Mouse (Mus musculus): Measurements from ENCODE around the gene Ppp1cc. TPM values are rescaled to one million over a fixed set of nuclear protein-coding genes. Genes with fewer than 3 reads are reported as not detected.
A peak's percentile ranks its signal among the peaks of the same experiment; 100 is the strongest.

Gene Ppp1cc
- polyA plus RNA-seq, 1 experiment: 73.9 TPM

DNA sequence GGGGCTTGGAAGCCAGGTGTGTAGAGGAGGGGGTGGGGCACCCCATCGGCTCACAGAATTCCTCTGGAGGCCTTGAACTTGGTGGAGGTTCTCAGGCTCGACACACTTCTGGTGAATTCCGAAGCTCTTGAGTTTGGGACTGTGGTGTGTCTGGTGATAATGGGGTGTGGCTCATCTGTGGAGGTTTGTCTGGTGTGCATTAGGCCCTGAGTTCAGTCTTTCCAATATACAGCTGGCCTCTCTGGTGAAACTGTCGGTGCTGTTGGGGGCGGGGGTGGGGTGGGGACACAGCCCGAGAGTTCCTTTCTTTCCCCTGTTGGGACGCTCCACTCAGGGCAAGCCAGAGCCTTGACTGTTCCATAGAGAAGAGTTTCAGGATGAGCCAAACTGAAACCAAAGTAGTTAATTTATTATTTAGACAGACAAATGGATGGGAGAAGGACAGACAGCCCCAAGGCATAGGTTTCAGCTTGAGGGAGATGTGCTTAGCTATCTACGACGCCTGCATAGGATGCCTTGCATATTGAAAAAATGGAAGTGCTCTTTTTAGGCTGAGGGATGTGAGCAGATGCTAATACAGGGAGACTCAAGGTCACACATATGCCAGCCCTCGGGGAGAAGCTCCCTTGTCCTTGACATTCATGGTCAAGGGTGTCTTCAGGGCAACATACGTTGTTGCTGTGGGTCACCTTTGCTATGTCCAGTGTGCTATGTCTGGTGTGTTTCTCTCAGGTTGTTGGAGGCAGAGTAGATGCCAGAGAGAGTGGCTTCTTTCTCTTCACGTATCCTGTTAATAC is 60.2 kb downstream of the Ppp1cc start:
- peak overlapping the region; percentile 99 for H3K27ac ChIP-seq (ENCODE audit: insufficient read depth, low read length)
- no peak overlapping the region; the same call in 1 of the 2 replicates for H3K4me3 ChIP-seq (ENCODE audit: extremely low read depth, insufficient read depth, insufficient read length)
- no peak for DNase-seq (ENCODE audit: low read depth in 1 of 2, low spot score in 2 of 2)
- H3K27me3 ChIP-seq (ENCODE audit: control insufficient read depth, insufficient read depth, low read length): no peaks in the 10 kb centered on the region
- WGBS: 50% methylated on average over 12 of the region's 12 CpGs
- TF ChIP-seq CTCF (IDR thresholded peaks at IDR 0.05; ENCODE audit: extremely low read depth, insufficient read depth, insufficient read length, insufficient replicate concordance) (no peak), POLR2A (IDR thresholded peaks at IDR 0.05; ENCODE audit: low read depth, low read length) (no peak)
- peaks cover 33% of the 10 kb centered on the region for H3K36me3 ChIP-seq (ENCODE audit: control insufficient read depth, insufficient read depth, low read length)
- peaks cover 50% of the 10 kb centered on the region for H3K4me1 ChIP-seq (ENCODE audit: control insufficient read depth, insufficient read depth, insufficient read length)

DNA sequence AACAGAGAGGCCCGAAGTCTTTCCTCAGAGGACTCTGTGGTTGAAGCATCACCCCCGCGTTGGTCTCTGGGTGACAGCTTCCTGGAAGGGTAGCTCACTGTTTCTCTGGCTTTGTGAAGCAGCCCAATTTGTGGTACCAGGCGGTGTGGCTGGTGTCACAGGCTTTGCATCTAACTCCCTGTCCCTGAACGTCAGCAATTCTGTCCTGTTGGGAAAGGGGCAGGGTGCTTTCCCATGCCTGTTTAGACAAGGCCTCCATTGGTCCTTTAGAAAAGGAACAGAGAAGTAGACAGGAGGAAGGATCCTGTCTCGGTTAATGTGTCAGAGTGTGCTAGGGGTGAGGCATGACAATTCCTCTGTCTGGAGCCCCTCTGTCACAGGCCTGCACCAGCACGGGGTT is 60.9 kb downstream of the Ppp1cc start:
- peaks cover 32% of the 10 kb centered on the region for H3K36me3 ChIP-seq (ENCODE audit: control insufficient read depth, insufficient read depth, low read length)
- DNase-seq (ENCODE audit: low read depth in 1 of 2, low spot score in 2 of 2): peak in 1 of 2 experiments; percentile 49
- peak overlapping the region; percentile 99 for H3K27ac ChIP-seq (ENCODE audit: insufficient read depth, low read length)
- TF ChIP-seq CTCF (IDR thresholded peaks at IDR 0.05; ENCODE audit: extremely low read depth, insufficient read depth, insufficient read length, insufficient replicate concordance) (no peak), POLR2A (IDR thresholded peaks at IDR 0.05; ENCODE audit: low read depth, low read length) (no peak)
- WGBS: 8% methylated on average over 7 of the region's 7 CpGs
- H3K4me1 ChIP-seq (ENCODE audit: control insufficient read depth, insufficient read depth, insufficient read length): peaks cover 50% of the 10 kb centered on the region
- peak overlapping the region; percentile 29; the same call in 1 of the 2 replicates for H3K4me3 ChIP-seq (ENCODE audit: extremely low read depth, insufficient read depth, insufficient read length)
- H3K27me3 ChIP-seq (ENCODE audit: control insufficient read depth, insufficient read depth, low read length): no peaks in the 10 kb centered on the region

- DNase-seq (ENCODE audit: low read depth in 1 of 2, low spot score in 2 of 2): peak; percentile 93 to 96
- Histone ChIP-seq H3K4me3 (ENCODE audit: extremely low read depth, insufficient read depth, insufficient read length) (peak overlapping the region; percentile 45), H3K27me3 (ENCODE audit: control insufficient read depth, insufficient read depth, low read length) (no peaks in the 10 kb centered on the region), H3K27ac (ENCODE audit: insufficient read depth, low read length) (peak overlapping the region; percentile 99), H3K4me1 (ENCODE audit: control insufficient read depth, insufficient read depth, insufficient read length) (peaks cover 58% of the 10 kb centered on the region), H3K36me3 (ENCODE audit: control insufficient read depth, insufficient read depth, low read length) (peaks cover 34% of the 10 kb centered on the region)
- WGBS: 8% methylated on average over 18 of the region's 18 CpGs
- TF ChIP-seq CTCF (IDR thresholded peaks at IDR 0.05; ENCODE audit: extremely low read depth, insufficient read depth, insufficient read length, insufficient replicate concordance): no peak
- peak; percentile 17 for TF ChIP-seq POLR2A (IDR thresholded peaks at IDR 0.05; ENCODE audit: low read depth, low read length)
Measured at GRCm38 (mm10) chr5:122219655-122220629, 61.9 kb downstream of the Ppp1cc start.

DNA sequence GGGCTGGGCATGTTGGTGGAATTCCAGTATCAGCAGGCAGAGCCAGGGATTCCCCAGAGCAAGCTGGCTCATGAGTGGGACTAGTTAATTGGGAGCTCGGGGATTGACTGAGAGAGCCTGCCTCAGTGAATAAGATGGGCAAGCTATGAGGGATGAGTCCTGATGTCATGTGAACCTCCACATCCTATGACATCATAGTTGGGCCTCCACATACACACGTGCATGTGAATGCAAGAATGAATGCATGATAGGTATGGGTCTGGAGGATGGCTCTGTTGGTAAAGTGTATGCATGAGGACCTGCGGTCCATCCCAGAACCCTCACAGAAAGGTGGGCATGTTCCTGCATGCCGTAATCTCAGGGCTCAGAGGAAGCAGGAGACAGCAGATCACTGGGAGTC is 63.0 kb downstream of the Ppp1cc start:
- no peak for DNase-seq (ENCODE audit: low read depth in 1 of 2, low spot score in 2 of 2)
- H3K4me3 ChIP-seq (ENCODE audit: extremely low read depth, insufficient read depth, insufficient read length): no peak overlapping the region
- peaks cover 41% of the 10 kb centered on the region for H3K36me3 ChIP-seq (ENCODE audit: control insufficient read depth, insufficient read depth, low read length)
- H3K27me3 ChIP-seq (ENCODE audit: control insufficient read depth, insufficient read depth, low read length): no peaks in the 10 kb centered on the region
- no peak for TF ChIP-seq POLR2A (IDR thresholded peaks at IDR 0.05; ENCODE audit: low read depth, low read length)
- TF ChIP-seq CTCF (IDR thresholded peaks at IDR 0.05; ENCODE audit: extremely low read depth, insufficient read depth, insufficient read length, insufficient replicate concordance): no peak
- 79% methylated on average over 4 of the region's 4 CpGs for WGBS
- H3K4me1 ChIP-seq (ENCODE audit: control insufficient read depth, insufficient read depth, insufficient read length): peaks cover 58% of the 10 kb centered on the region; the same call in 1 of the 2 replicates
- peak overlapping the region; percentile 99 for H3K27ac ChIP-seq (ENCODE audit: insufficient read depth, low read length)

GRCm38 (mm10) chr5:122224291-122224690 is 66.2 kb downstream of the Ppp1cc start:
- no peak for DNase-seq (ENCODE audit: low read depth in 1 of 2, low spot score in 2 of 2)
- 84% methylated on average over 2 of the region's 2 CpGs for WGBS

More at GRCm38 (mm10) chr5:122224291-122224690, 66.2 kb downstream of the Ppp1cc start:
- TF ChIP-seq CTCF (IDR thresholded peaks at IDR 0.05; ENCODE audit: extremely low read depth, insufficient read depth, insufficient read length, insufficient replicate concordance): no peak
- no peak for TF ChIP-seq POLR2A (IDR thresholded peaks at IDR 0.05; ENCODE audit: low read depth, low read length)
- H3K27ac ChIP-seq (ENCODE audit: insufficient read depth, low read length): peak overlapping the region; percentile 58
- no peaks in the 10 kb centered on the region for H3K27me3 ChIP-seq (ENCODE audit: control insufficient read depth, insufficient read depth, low read length)
- H3K4me3 ChIP-seq (ENCODE audit: extremely low read depth, insufficient read depth, insufficient read length): no peak overlapping the region
- H3K36me3 ChIP-seq (ENCODE audit: control insufficient read depth, insufficient read depth, low read length): peaks cover 45% of the 10 kb centered on the region
- H3K4me1 ChIP-seq (ENCODE audit: control insufficient read depth, insufficient read depth, insufficient read length): peaks cover 45% of the 10 kb centered on the region

Other genes with a start within 250 kb of the Ppp1cc start
- 0.77 and 1.2 TPM in 2 replicates for gene Cux2, start 108.2 kb upstream of the Ppp1cc start, polyA plus RNA-seq (2012; rRNA removed)
- 0.46 TPM in 1 of 2 replicates, not detected in the other for gene Myl2, start 57.3 kb upstream of the Ppp1cc start, polyA plus RNA-seq (2012; rRNA removed)
- gene Ccdc63, start 17.5 kb upstream of the Ppp1cc start, polyA plus RNA-seq (2012; rRNA removed): 0.12 and 0.16 TPM in 2 replicates
- gene Hvcn1, start 48.5 kb downstream of the Ppp1cc start, polyA plus RNA-seq (2012; rRNA removed): 174 and 200 TPM in 2 replicates
- gene Tctn1, start 106.2 kb downstream of the Ppp1cc start, polyA plus RNA-seq (2012; rRNA removed): 22.1 and 25.3 TPM in 2 replicates
- gene Pptc7, start 126.1 kb downstream of the Ppp1cc start, polyA plus RNA-seq (2012; rRNA removed): 18.8 and 24.5 TPM in 2 replicates
- 3.8 and 4.5 TPM in 2 replicates for gene Rad9b, start 196.0 kb downstream of the Ppp1cc start, polyA plus RNA-seq (2012; rRNA removed)
- gene Vps29, start 196.1 kb downstream of the Ppp1cc start, polyA plus RNA-seq (2012; rRNA removed): 19.5 and 21.9 TPM in 2 replicates
- 55.5 and 75.5 TPM in 2 replicates for gene Gpn3, start 213.6 kb downstream of the Ppp1cc start, polyA plus RNA-seq (2012; rRNA removed)
- 7.4 and 10.0 TPM in 2 replicates for gene Fam216a, start 214.1 kb downstream of the Ppp1cc start, polyA plus RNA-seq (2012; rRNA removed)
- 134 and 154 TPM in 2 replicates for gene Arpc3, start 233.6 kb downstream of the Ppp1cc start, polyA plus RNA-seq (2012; rRNA removed)